Mouse (Mus musculus): ENCODE data around the gene Dok3. TPM values are rescaled to one million over a fixed set of nuclear protein-coding genes. Genes with fewer than 3 reads are reported as not detected.

Gene Dok3
- total and polyA plus RNA-seq, 3 experiments, result 9.0 to 38.4 (median 30.3) TPM

GRCm38 (mm10) chr13:55519606-55520005 is 9.5 kb downstream of the Dok3 start:
- DNase-seq (ENCODE audit: extremely low read depth), result no peak
- Histone ChIP-seq H3K4me3 (replicated peaks in 1 of 3; ENCODE audit: low read depth in 2 of 3, low read length in 2 of 3, poor library complexity in 1 of 3) (no peak overlapping the region), H3K9me3 (replicated peaks; ENCODE audit: low read length) (peaks cover 8% of the 10 kb centered on the region), H3K4me2 (ENCODE audit: insufficient read depth, low read depth, poor library complexity, severe bottlenecking) (no peak overlapping the region), H3K9ac (ENCODE audit: insufficient read depth, low read depth) (no peak overlapping the region), H3K4me1 (ENCODE audit: control insufficient read depth in 1 of 2, insufficient read depth in 2 of 2) (peaks cover 0 to 11% of the 10 kb centered on the region in 2 experiments; a peak in 3 of 4 replicates), H3K27ac (ENCODE audit: insufficient read depth, low read depth) (no peak overlapping the region), H3K36me3 (replicated peaks in 1 of 2; ENCODE audit: control insufficient read depth in 1 of 2, insufficient read depth in 1 of 2, low read length in 1 of 2) (peaks cover 22 to 26% of the 10 kb centered on the region in 2 experiments), H3K27me3 (replicated peaks) (peaks cover 6% of the 10 kb centered on the region), H3K79me2 (replicated peaks; ENCODE audit: control insufficient read depth, extremely low read depth, insufficient read depth, poor library complexity, severe bottlenecking) (no peaks in the 10 kb centered on the region)
- dilution Hi-C loops (cut with MboI; ENCODE audit: extremely low pct_ligation_motif_present, extremely low pct_unique_long_range_greater_than_20kb, low sequenced_read_pairs), result no loop called here
- TF ChIP-seq HCFC1 (IDR thresholded peaks at IDR 0.05; ENCODE audit: low read depth, low read length), result no peak
- no peak for TF ChIP-seq ZMIZ1 (IDR thresholded peaks at IDR 0.05; ENCODE audit: low read depth, low read length)
- TF ChIP-seq MYC (IDR thresholded peaks at IDR 0.05; ENCODE audit: low read depth, low read length), result no peak
- TF ChIP-seq ZC3H11A (IDR thresholded peaks at IDR 0.05; ENCODE audit: low read depth, low read length), result no peak
- TF ChIP-seq CTCF (conservative IDR thresholded peaks at IDR 0.05 in 1 of 2, IDR thresholded peaks at IDR 0.05 in 1 of 2; ENCODE audit: low read depth in 2 of 2, low read length in 2 of 2), result no peak
- TF ChIP-seq TBP (conservative IDR thresholded peaks at IDR 0.05; ENCODE audit: low read depth, low read length), result no peak
- no peak for TF ChIP-seq MEF2A (IDR thresholded peaks at IDR 0.05; ENCODE audit: borderline replicate concordance, low read depth, low read length)
- no peak for TF ChIP-seq NELFE (IDR thresholded peaks at IDR 0.05; ENCODE audit: low read depth, low read length)
- TF ChIP-seq IRF4 (IDR thresholded peaks at IDR 0.05; ENCODE audit: low read depth, low read length), result peak; percentile 75
- TF ChIP-seq USF1 (IDR thresholded peaks at IDR 0.05; ENCODE audit: low read depth, low read length), result no peak
- TF ChIP-seq MAX (IDR thresholded peaks at IDR 0.05; ENCODE audit: low read length), result no peak
- no peak for TF ChIP-seq SMC3 (IDR thresholded peaks at IDR 0.05; ENCODE audit: low read depth, low read length)
- no peak for TF ChIP-seq POLR2A (IDR thresholded peaks at IDR 0.05; ENCODE audit: low read depth, low read length)
- TF ChIP-seq BHLHE40 (IDR thresholded peaks at IDR 0.05; ENCODE audit: low read depth, low read length), result peak; percentile 77
- peak; percentile 20; the same call in 1 of the 2 replicates for TF ChIP-seq JUN (IDR thresholded peaks at IDR 0.05; ENCODE audit: insufficient read depth, low read depth, low read length)
- 0 out of 2 replicates have a peak, but pooled peaks have one; percentile 38 for TF ChIP-seq MAFK (IDR thresholded peaks at IDR 0.05; ENCODE audit: insufficient replicate concordance, low read length)
- no peak for TF ChIP-seq SIN3A (IDR thresholded peaks at IDR 0.05; ENCODE audit: low read length)
- no peak for TF ChIP-seq KAT2A (IDR thresholded peaks at IDR 0.05; ENCODE audit: insufficient replicate concordance, low read length)
- TF ChIP-seq ZNF384 (IDR thresholded peaks at IDR 0.05; ENCODE audit: low read depth, low read length), result no peak
- peak; percentile 72 for TF ChIP-seq EP300 (IDR thresholded peaks at IDR 0.05; ENCODE audit: low read length)
- TF ChIP-seq RAD21 (IDR thresholded peaks at IDR 0.05; ENCODE audit: low read depth, low read length), result no peak
- no peak for TF ChIP-seq JUND (conservative IDR thresholded peaks at IDR 0.05; ENCODE audit: low read depth, low read length)
- in situ Hi-C loops (cut with MboI; ENCODE audit: low pct_ligation_motif_present, low pct_unique_long_range_greater_than_20kb, low sequenced_read_pairs), result loop anchor here (5.0 kb wide), 2 partner anchors 42 to 112 kb away; no protein-coding TSS in a partner anchor

GRCm38 (mm10) chr13:55516955-55517354 is 12.1 kb downstream of the Dok3 start:
- peaks cover 0 to 2% of the 10 kb centered on the region in 2 experiments for H3K36me3 ChIP-seq (replicated peaks in 1 of 2; ENCODE audit: control insufficient read depth in 1 of 2, insufficient read depth in 1 of 2, low read length in 1 of 2)
- H3K27ac ChIP-seq (ENCODE audit: insufficient read depth, low read depth), result no peak overlapping the region
- no peak overlapping the region for H3K9ac ChIP-seq (ENCODE audit: insufficient read depth, low read depth)
- DNase-seq (ENCODE audit: extremely low read depth), result peak; percentile 79
- H3K9me3 ChIP-seq (replicated peaks; ENCODE audit: low read length), result peaks cover 8% of the 10 kb centered on the region
- peaks cover 11% of the 10 kb centered on the region for H3K27me3 ChIP-seq (replicated peaks)
- no peak overlapping the region for H3K4me3 ChIP-seq (replicated peaks in 1 of 3; ENCODE audit: low read depth in 2 of 3, low read length in 2 of 3, poor library complexity in 1 of 3)
- H3K4me1 ChIP-seq (ENCODE audit: control insufficient read depth in 1 of 2, insufficient read depth in 2 of 2), result peaks cover 5 to 22% of the 10 kb centered on the region in 2 experiments
- H3K4me2 ChIP-seq (ENCODE audit: insufficient read depth, low read depth, poor library complexity, severe bottlenecking), result no peak overlapping the region
- no peaks in the 10 kb centered on the region for H3K79me2 ChIP-seq (replicated peaks; ENCODE audit: control insufficient read depth, extremely low read depth, insufficient read depth, poor library complexity, severe bottlenecking)
- TF ChIP-seq RAD21 (IDR thresholded peaks at IDR 0.05; ENCODE audit: low read depth, low read length) (peak; percentile 70), CTCF (conservative IDR thresholded peaks at IDR 0.05 in 1 of 2, IDR thresholded peaks at IDR 0.05 in 1 of 2; ENCODE audit: low read depth in 2 of 2, low read length in 2 of 2) (peak; percentile 78 to 92), KAT2A (IDR thresholded peaks at IDR 0.05; ENCODE audit: insufficient replicate concordance, low read length) (no peak), MYC (IDR thresholded peaks at IDR 0.05; ENCODE audit: low read depth, low read length) (peak; percentile 47; the same call in 1 of the 2 replicates), TCF12 (IDR thresholded peaks at IDR 0.05; ENCODE audit: low read depth, low read length) (no peak), NRF1 (IDR thresholded peaks at IDR 0.05; ENCODE audit: low read depth, low read length) (no peak), MAFK (IDR thresholded peaks at IDR 0.05; ENCODE audit: insufficient replicate concordance, low read length) (no peak), ZC3H11A (IDR thresholded peaks at IDR 0.05; ENCODE audit: low read depth, low read length) (0 out of 2 replicates have a peak, but pooled peaks have one; percentile 2), NELFE (IDR thresholded peaks at IDR 0.05; ENCODE audit: low read depth, low read length) (no peak), MXI1 (IDR thresholded peaks at IDR 0.05; ENCODE audit: low read depth, low read length) (no peak), SMC3 (IDR thresholded peaks at IDR 0.05; ENCODE audit: low read depth, low read length) (peak; percentile 85), POLR2A (IDR thresholded peaks at IDR 0.05; ENCODE audit: low read depth, low read length) (no peak)
- dilution Hi-C loops (cut with MboI; ENCODE audit: extremely low pct_ligation_motif_present, extremely low pct_unique_long_range_greater_than_20kb, low sequenced_read_pairs), result no loop called here
- in situ Hi-C loops (cut with MboI; ENCODE audit: low pct_ligation_motif_present, low pct_unique_long_range_greater_than_20kb, low sequenced_read_pairs), result loop anchor here (5.0 kb wide), 1 partner anchor 40 kb away; no protein-coding TSS in a partner anchor

All from CH12.LX (cell line).